ENCODE assay signal across 9 mouse cellular contexts in genomic region chrX:153719602-153720001, GRCm38 (mm10). TPM values are rescaled to one million over a fixed set of nuclear protein-coding genes. Genes with fewer than 3 reads are reported as not detected.
A peak's percentile ranks its signal among the peaks of the same experiment; 100 is the strongest.
DNase-seq lines count a peak whose midpoint lies in the region; ATAC-seq lines count a peak whose summit lies in the region.
"Had no signal": no experiment of that assay in that cellular context is flagged by ENCODE, and none has a peak within 500 bp of the region (broad histone marks: within the 10 kb centered on the region; RNA-seq: fewer than 3 reads in every experiment).

No protein-coding gene starts in this region.

- no peak overlapping the region for H3K27ac ChIP-seq in embryonic facial prominence, embryonic 11.5 days (replicated peaks; ENCODE audit: low read depth, low read length)
- no peak overlapping the region for H3K27ac ChIP-seq in embryonic facial prominence, embryonic 10.5 days (replicated peaks)
- H3K27ac ChIP-seq in limb, embryonic 11.5 days (replicated peaks; ENCODE audit: low read depth, low read length): no peak overlapping the region
- no peak overlapping the region for H3K27ac ChIP-seq in limb, embryonic 10.5 days
- H3K27ac ChIP-seq: hindbrain, embryonic 12.5 days had no signal

- no peaks in the 10 kb centered on the region for H3K27me3 ChIP-seq in embryonic facial prominence, embryonic 11.5 days (ENCODE audit: control insufficient read depth, insufficient read depth, low read length)
- H3K27me3 ChIP-seq in embryonic facial prominence, embryonic 10.5 days (replicated peaks; ENCODE audit: low read depth, poor library complexity, severe bottlenecking): no peaks in the 10 kb centered on the region
- H3K27me3 ChIP-seq in limb, embryonic 11.5 days (ENCODE audit: control insufficient read depth, insufficient read depth, low read length): no peaks in the 10 kb centered on the region
- H3K27me3 ChIP-seq in limb, embryonic 10.5 days (ENCODE audit: low read depth, poor library complexity, severe bottlenecking): peaks cover 17% of the 10 kb centered on the region; the same call in 1 of the 2 replicates
- H3K27me3 ChIP-seq: hindbrain, embryonic 12.5 days had no signal

- H3K9me3 ChIP-seq in embryonic facial prominence, embryonic 11.5 days (replicated peaks; ENCODE audit: control insufficient read depth, low read length): no peaks in the 10 kb centered on the region
- H3K9me3 ChIP-seq in embryonic facial prominence, embryonic 10.5 days: no peaks in the 10 kb centered on the region
- no peaks in the 10 kb centered on the region for H3K9me3 ChIP-seq in limb, embryonic 11.5 days (ENCODE audit: control insufficient read depth, low read length)
- H3K9me3 ChIP-seq in limb, embryonic 10.5 days (replicated peaks): no peaks in the 10 kb centered on the region
- H3K9me3 ChIP-seq: hindbrain, embryonic 12.5 days had no signal

- ATAC-seq in embryonic facial prominence, embryonic 11.5 days (replicated peaks; ENCODE audit: insufficient number of reproducible peaks, low FRiP score, low TSS enrichment, low read depth): no peak
- ATAC-seq in limb, embryonic 11.5 days (ENCODE audit: insufficient number of reproducible peaks, low FRiP score, low TSS enrichment, low read depth): no peak
- ATAC-seq in megakaryocyte progenitor cell, adult 5-6 weeks (replicated peaks; ENCODE audit: poor library complexity): peak; percentile 77

- no peaks in the 10 kb centered on the region for H3K4me1 ChIP-seq in embryonic facial prominence, embryonic 11.5 days (ENCODE audit: control insufficient read depth, insufficient read depth, low read length)
- no peaks in the 10 kb centered on the region for H3K4me1 ChIP-seq in embryonic facial prominence, embryonic 10.5 days
- H3K4me1 ChIP-seq in limb, embryonic 11.5 days (ENCODE audit: control insufficient read depth, insufficient read depth, low read length): no peaks in the 10 kb centered on the region
- no peaks in the 10 kb centered on the region for H3K4me1 ChIP-seq in limb, embryonic 10.5 days
- H3K4me1 ChIP-seq: hindbrain, embryonic 12.5 days had no signal

- no peaks in the 10 kb centered on the region for H3K36me3 ChIP-seq in embryonic facial prominence, embryonic 11.5 days (replicated peaks; ENCODE audit: control insufficient read depth, insufficient read depth, low read depth, low read length)
- no peaks in the 10 kb centered on the region for H3K36me3 ChIP-seq in embryonic facial prominence, embryonic 10.5 days (replicated peaks)
- no peaks in the 10 kb centered on the region for H3K36me3 ChIP-seq in limb, embryonic 11.5 days (ENCODE audit: control insufficient read depth, insufficient read depth, low read length)
- no peaks in the 10 kb centered on the region for H3K36me3 ChIP-seq in limb, embryonic 10.5 days
- H3K36me3 ChIP-seq: hindbrain, embryonic 12.5 days had no signal

- 31% methylated on average over 4 of the region's 4 CpGs for WGBS in embryonic facial prominence, embryonic 11.5 days
- 32% methylated on average over 4 of the region's 4 CpGs for WGBS in embryonic facial prominence, embryonic 10.5 days
- 35% methylated on average over 4 of the region's 4 CpGs for WGBS in limb, embryonic 11.5 days
- WGBS in limb, embryonic 10.5 days: 25% methylated on average over 4 of the region's 4 CpGs

- no peak overlapping the region for H3K4me3 ChIP-seq in embryonic facial prominence, embryonic 11.5 days (ENCODE audit: low read depth, low read length)
- H3K4me3 ChIP-seq in embryonic facial prominence, embryonic 10.5 days: no peak overlapping the region
- H3K4me3 ChIP-seq in limb, embryonic 11.5 days (ENCODE audit: low read depth, low read length): no peak overlapping the region
- no peak overlapping the region for H3K4me3 ChIP-seq in limb, embryonic 10.5 days
- H3K4me3 ChIP-seq: hindbrain, embryonic 12.5 days had no signal

- no peak overlapping the region for H3K9ac ChIP-seq in embryonic facial prominence, embryonic 11.5 days (replicated peaks; ENCODE audit: low read length)
- no peak overlapping the region for H3K9ac ChIP-seq in limb, embryonic 11.5 days (ENCODE audit: low read length)
- H3K9ac ChIP-seq: hindbrain, embryonic 12.5 days had no signal

- no peak overlapping the region for H3K4me2 ChIP-seq in embryonic facial prominence, embryonic 11.5 days (ENCODE audit: low read depth, low read length)
- no peak overlapping the region for H3K4me2 ChIP-seq in limb, embryonic 11.5 days (ENCODE audit: low read depth, severe bottlenecking)
- H3K4me2 ChIP-seq: hindbrain, embryonic 12.5 days had no signal

- DNase-seq in embryonic facial prominence, embryonic 11.5 days (ENCODE audit: low spot score): peak; percentile 46
- no peak for DNase-seq in embryonic facial prominence, embryonic 10.5 days (ENCODE audit: low spot score)
- peak; percentile 26 for DNase-seq in limb, embryonic 11.5 days (ENCODE audit: low spot score)
- no peak for DNase-seq in limb, embryonic 10.5 days (ENCODE audit: low spot score)
- DNase-seq in NIH3T3 (ENCODE audit: low read depth): peak; percentile 68
- no peak for DNase-seq in neural tube, embryonic 10.5 days (ENCODE audit: extremely low spot score, low spot score)
- DNase-seq in layer of hippocampus, postnatal 10 days (ENCODE audit: low spot score in 2 of 2): no peak

RNA-seq across cellular contexts. Expression of gene Nbdy, which starts 3.8 kb away (rescaled TPM):
- polyA plus RNA-seq in embryonic facial prominence, embryonic 11.5 days (2014; fragmentation: Nextera tagmentation; extraction: Ambion mirVana): 88.4 and 100 TPM in 2 replicates
- 75.3 and 82.8 TPM in 2 replicates for polyA plus RNA-seq in embryonic facial prominence, embryonic 10.5 days (2016; fragmentation: Nextera tagmentation; extraction: Ambion mirVana)
- polyA plus RNA-seq in limb, embryonic 11.5 days (2014; fragmentation: Nextera tagmentation; extraction: Ambion mirVana): 74.9 and 77.5 TPM in 2 replicates
- 66.6 and 73.0 TPM in 2 replicates for polyA plus RNA-seq in limb, embryonic 10.5 days (2016; fragmentation: Nextera tagmentation; extraction: Ambion mirVana)
- 63.4 and 84.6 TPM in 2 replicates for total RNA-seq in megakaryocyte progenitor cell, adult 5-6 weeks (2015)
- 30.4 and 39.1 TPM in 2 replicates for total RNA-seq in megakaryocyte progenitor cell, adult 5-6 weeks (2017)
- total RNA-seq in layer of hippocampus, postnatal 10 days (2021): 10 to 100 TPM; 59.7 to 67.0 TPM

RNA-seq across cellular contexts. Expression of gene Kctd12b, which starts 23.4 kb away (rescaled TPM):
- 8.3 TPM in 2 replicates for polyA plus RNA-seq in embryonic facial prominence, embryonic 11.5 days (2014; fragmentation: Nextera tagmentation; extraction: Ambion mirVana)
- polyA plus RNA-seq in embryonic facial prominence, embryonic 10.5 days (2016; fragmentation: Nextera tagmentation; extraction: Ambion mirVana): 6.2 and 6.9 TPM in 2 replicates
- 3.3 and 4.1 TPM in 2 replicates for polyA plus RNA-seq in limb, embryonic 11.5 days (2014; fragmentation: Nextera tagmentation; extraction: Ambion mirVana)
- 2.0 and 3.0 TPM in 2 replicates for polyA plus RNA-seq in limb, embryonic 10.5 days (2016; fragmentation: Nextera tagmentation; extraction: Ambion mirVana)
- 1.7 TPM in 2 replicates for total RNA-seq in megakaryocyte progenitor cell, adult 5-6 weeks (2015)
- total RNA-seq in megakaryocyte progenitor cell, adult 5-6 weeks (2017): 1.8 and 1.9 TPM in 2 replicates
- 1 to 10 TPM; 6.9 to 7.2 TPM for total RNA-seq in layer of hippocampus, postnatal 10 days (2021)

Comparison
In these comparisons a context has a peak if more than half of its experiments do, and no peak if none do; other contexts are left out.
1. DNase-seq: peak in embryonic facial prominence, embryonic 11.5 days (single experiment), limb, embryonic 11.5 days (single experiment) and NIH3T3 (single experiment); none in embryonic facial prominence, embryonic 10.5 days (single experiment), limb, embryonic 10.5 days (single experiment), neural tube, embryonic 10.5 days (single experiment) and layer of hippocampus, postnatal 10 days (0 of 2).